Mouse (Mus musculus) central nervous system, embryonic 18 days (tissue): Measurements from ENCODE around the gene Hmox1. TPM values are rescaled to one million over a fixed set of nuclear protein-coding genes. Genes with fewer than 3 reads are reported as not detected.

Experiments
- polyA plus RNA-seq: library from polyadenylated mRNA; depleted of rRNA; stranded (reverse); fragments of >200 nt; gene quantifications from 2 replicates; pipeline ENCODE4 v1.2.3, GENCODE M21; 2012; rRNA removed

The Hmox1 gene
- 6.5 and 8.5 TPM in 2 replicates for polyA plus RNA-seq

GRCm38 (mm10) chr8:75093399-75094156, at the start of gene Hmox1:
Gene Hmox1 (plus strand): TSS chr8:75093621.

GRCm38 (mm10) chr8:75109236-75109967, 16.0 kb downstream of the Hmox1 start, which contains the start of gene Mcm5:
Gene Mcm5 (plus strand): TSS chr8:75109569.

Other genes with a start within 250 kb of the Hmox1 start
- gene Isx, start 220.4 kb upstream of the Hmox1 start, polyA plus RNA-seq = 0.05 TPM in 1 of 2 replicates, not detected in the other
- gene Hmgxb4, start 100.3 kb upstream of the Hmox1 start, polyA plus RNA-seq = 70.8 and 75.6 TPM in 2 replicates
- gene Tom1, start 59.9 kb upstream of the Hmox1 start, polyA plus RNA-seq = 17.5 and 21.0 TPM in 2 replicates
- 28.5 and 31.5 TPM in 2 replicates for gene Mcm5, start 15.9 kb downstream of the Hmox1 start, polyA plus RNA-seq
- 3.0 TPM in 2 replicates for gene Rasd2, start 120.3 kb downstream of the Hmox1 start, polyA plus RNA-seq